In genomic region chr13:92794462-92795214, GRCm38 (mm10) we compare ENCODE assay signal across 9 mouse cellular contexts. TPM values are rescaled to one million over a fixed set of nuclear protein-coding genes. Genes with fewer than 3 reads are reported as not detected.
DNase-seq lines count a peak whose midpoint lies in the region; ATAC-seq and TF ChIP-seq lines count a peak whose summit lies in the region.
"Had no signal": no experiment of that assay in that cellular context is flagged by ENCODE, and none has a peak within 500 bp of the region (broad histone marks: within the 10 kb centered on the region; RNA-seq: fewer than 3 reads in every experiment).

Thbs4 (minus strand) TSS chr13:92794818.

- H3K27ac ChIP-seq in heart, embryonic 13.5 days (replicated peaks): 0 out of 2 replicates have a peak within 1 kb of the TSS, but pooled peaks have one; percentile 37
- H3K27ac ChIP-seq in limb, embryonic 14.5 days (replicated peaks; ENCODE audit: low read depth, low read length): no peak within 1 kb of the TSS

- peak within 1 kb of the TSS; percentile 60 for H3K4me3 ChIP-seq in heart, embryonic 13.5 days
- H3K4me3 ChIP-seq in limb, embryonic 14.5 days (replicated peaks; ENCODE audit: low read length): peak within 1 kb of the TSS; percentile 38

- peak within 1 kb of the TSS; percentile 80 for H3K9ac ChIP-seq in heart, embryonic 13.5 days
- H3K9ac ChIP-seq in limb, embryonic 14.5 days (ENCODE audit: low read depth, low read length, severe bottlenecking): peak within 1 kb of the TSS; percentile 52

- no peak for TF ChIP-seq POLR2A in limb, embryonic 14.5 days (IDR thresholded peaks at IDR 0.05; ENCODE audit: borderline replicate concordance, extremely low read depth, insufficient read depth, insufficient read length)

- H3K4me2 ChIP-seq in heart, embryonic 13.5 days: peak within 1 kb of the TSS; percentile 82
- peak within 1 kb of the TSS; percentile 63 for H3K4me2 ChIP-seq in limb, embryonic 14.5 days (replicated peaks; ENCODE audit: low read depth, low read length, severe bottlenecking)

- H3K9me3 ChIP-seq in heart, embryonic 13.5 days: no peaks in the 10 kb centered on the region
- H3K9me3 ChIP-seq in limb, embryonic 14.5 days (ENCODE audit: control insufficient read depth, low read length): no peaks in the 10 kb centered on the region
- H3K9me3 ChIP-seq: G1E had no signal

- no peaks in the 10 kb centered on the region for H3K36me3 ChIP-seq in heart, embryonic 13.5 days
- H3K36me3 ChIP-seq in limb, embryonic 14.5 days (ENCODE audit: control insufficient read depth, insufficient read depth, low read length): no peaks in the 10 kb centered on the region
- H3K36me3 ChIP-seq: G1E had no signal

- no peak for ATAC-seq in heart, embryonic 13.5 days (ENCODE audit: extremely low read depth, insufficient number of reproducible peaks, low FRiP score, low TSS enrichment)
- ATAC-seq in granulocyte monocyte progenitor cell, adult 5-6 weeks (replicated peaks; ENCODE audit: poor library complexity, severe bottlenecking): peak; percentile 41
- 0 out of 2 replicates have a peak, but pooled peaks have one; percentile 26 for ATAC-seq in limb, embryonic 14.5 days (ENCODE audit: low FRiP score, low read depth)

- 6% methylated on average over 38 of the region's 45 CpGs for WGBS in heart, embryonic 13.5 days
- 7% methylated on average over 29 of the region's 45 CpGs for WGBS in limb, embryonic 14.5 days

- H3K27me3 ChIP-seq in heart, embryonic 13.5 days (replicated peaks): peaks cover 38% of the 10 kb centered on the region
- peaks cover 11% of the 10 kb centered on the region; the same call in 1 of the 2 replicates for H3K27me3 ChIP-seq in limb, embryonic 14.5 days (ENCODE audit: control insufficient read depth, insufficient read depth, low read length)

- H3K4me1 ChIP-seq in heart, embryonic 13.5 days: peaks cover 3% of the 10 kb centered on the region; the same call in 1 of the 2 replicates
- H3K4me1 ChIP-seq in limb, embryonic 14.5 days (ENCODE audit: control insufficient read depth, insufficient read depth, low read length): peaks cover 8% of the 10 kb centered on the region

- no peak for DNase-seq in heart, adult 9 months (ENCODE audit: low spot score in 2 of 2)
- peak; percentile 39 for DNase-seq in embryo, embryonic 9.5 days (ENCODE audit: extremely low spot score)
- no peak for DNase-seq in limb, embryonic 14.5 days (ENCODE audit: low spot score)
- peak; percentile 47 for DNase-seq in retina, embryonic 14.5 days (ENCODE audit: low spot score)
- no peak for DNase-seq in urinary bladder, postnatal 25 days (ENCODE audit: low spot score)
- DNase-seq in c-Kit-positive CD71-positive TER-119-positive erythroid progenitor cells, embryonic 14.5 days (ENCODE audit: low spot score): no peak

RNA-seq across cellular contexts. Expression of gene Thbs4, which starts in this region (rescaled TPM):
- 31.0 and 36.8 TPM in 2 replicates for polyA plus RNA-seq in heart, embryonic 13.5 days (2015; fragmentation: Nextera tagmentation; extraction: Ambion mirVana)
- total RNA-seq in granulocyte monocyte progenitor cell, adult 5-6 weeks (2014; fragmentation: Nextera tagmentation): not detected in 2 replicates
- not detected in 2 replicates for total RNA-seq in granulocyte monocyte progenitor cell, adult 5-6 weeks (2017)
- 59.9 and 70.6 TPM in 2 replicates for polyA plus RNA-seq in limb, embryonic 14.5 days (2012; rRNA removed)
- 32.0 and 38.3 TPM in 2 replicates for polyA plus RNA-seq in limb, embryonic 14.5 days (2014; fragmentation: Nextera tagmentation; extraction: Ambion mirVana)
- total RNA-seq: G1E had no signal
- polyA plus RNA-seq: G1E had no signal

Comparison
In these comparisons a context has a peak if more than half of its experiments do, and no peak if none do; other contexts are left out.
1. Peak in ATAC-seq in granulocyte monocyte progenitor cell, adult 5-6 weeks; RNA of the gene not detected or under 1 TPM.
2. DNase-seq: peak in embryo, embryonic 9.5 days (single experiment) and retina, embryonic 14.5 days (single experiment); none in heart, adult 9 months (0 of 2), limb, embryonic 14.5 days (single experiment), urinary bladder, postnatal 25 days (single experiment) and c-Kit-positive CD71-positive TER-119-positive erythroid progenitor cells, embryonic 14.5 days (single experiment).